8 mouse cellular contexts compared by ENCODE assay signal in genomic region chr14:34501804-34502474, GRCm38 (mm10). TPM values are rescaled to one million over a fixed set of nuclear protein-coding genes. Genes with fewer than 3 reads are reported as not detected.
DNase-seq lines count a peak whose midpoint lies in the region; ATAC-seq and TF ChIP-seq lines count a peak whose summit lies in the region.

No protein-coding gene starts in this region.

- H3K4me3 ChIP-seq in C2C12 (ENCODE audit: insufficient read depth, poor library complexity, severe bottlenecking): peak overlapping the region; percentile 79
- peak overlapping the region; percentile 90 for H3K4me3 ChIP-seq in embryonic facial prominence, embryonic 10.5 days
- H3K4me3 ChIP-seq in heart, embryonic 14.5 days (ENCODE audit: control insufficient read depth in 1 of 2, insufficient read depth in 1 of 2, low read depth in 1 of 2, low read length in 2 of 2): peak overlapping the region; percentile 80 to 95
- H3K4me3 ChIP-seq in lung, embryonic 14.5 days (ENCODE audit: low read depth, low read length): peak overlapping the region; percentile 91

- peak overlapping the region; percentile 100 for H3K9ac ChIP-seq in heart, embryonic 14.5 days (ENCODE audit: low read length)
- peak overlapping the region; percentile 98 for H3K9ac ChIP-seq in lung, embryonic 14.5 days

- H3K27me3 ChIP-seq in C2C12 (ENCODE audit: control insufficient read depth, insufficient read depth, insufficient read length): no peaks in the 10 kb centered on the region
- peaks cover 4% of the 10 kb centered on the region; the same call in 1 of the 2 replicates for H3K27me3 ChIP-seq in embryonic facial prominence, embryonic 10.5 days (replicated peaks; ENCODE audit: low read depth, poor library complexity, severe bottlenecking)
- H3K27me3 ChIP-seq in heart, embryonic 14.5 days (ENCODE audit: control insufficient read depth, insufficient read depth, low read length): peaks cover 4% of the 10 kb centered on the region; the same call in 1 of the 2 replicates
- no peaks in the 10 kb centered on the region for H3K27me3 ChIP-seq in lung, embryonic 14.5 days (ENCODE audit: insufficient read depth, low read length)

- no peaks in the 10 kb centered on the region for H3K9me3 ChIP-seq in embryonic facial prominence, embryonic 10.5 days
- no peaks in the 10 kb centered on the region for H3K9me3 ChIP-seq in heart, embryonic 14.5 days (ENCODE audit: control insufficient read depth, low read length)
- H3K9me3 ChIP-seq in lung, embryonic 14.5 days (ENCODE audit: low read depth, low read length): no peaks in the 10 kb centered on the region

- peak; percentile 18 for ATAC-seq in heart, embryonic 14.5 days (ENCODE audit: insufficient number of reproducible peaks, insufficient read depth, low FRiP score, low read depth)
- ATAC-seq in lung, embryonic 14.5 days (ENCODE audit: insufficient read depth): no peak; the same call in 1 of the 2 replicates

- no peaks in the 10 kb centered on the region for H3K36me3 ChIP-seq in C2C12 (ENCODE audit: control insufficient read depth, insufficient read depth)
- H3K36me3 ChIP-seq in embryonic facial prominence, embryonic 10.5 days (replicated peaks): no peaks in the 10 kb centered on the region
- no peaks in the 10 kb centered on the region for H3K36me3 ChIP-seq in heart, embryonic 14.5 days (ENCODE audit: control insufficient read depth, insufficient read depth, low read length)
- no peaks in the 10 kb centered on the region for H3K36me3 ChIP-seq in lung, embryonic 14.5 days (ENCODE audit: insufficient read depth)

- WGBS in embryonic facial prominence, embryonic 10.5 days: under 1% methylated on average over 77 of the region's 77 CpGs
- under 1% methylated on average over 64 of the region's 77 CpGs for WGBS in heart, embryonic 14.5 days
- under 1% methylated on average over 77 of the region's 77 CpGs for WGBS in lung, embryonic 14.5 days

- H3K4me2 ChIP-seq in heart, embryonic 14.5 days (ENCODE audit: low read length): peak overlapping the region; percentile 82
- peak overlapping the region; percentile 72 for H3K4me2 ChIP-seq in lung, embryonic 14.5 days

- peak overlapping the region; percentile 99 for H3K27ac ChIP-seq in embryonic facial prominence, embryonic 10.5 days (replicated peaks)
- peak overlapping the region; percentile 97 to 100 for H3K27ac ChIP-seq in heart, embryonic 14.5 days (replicated peaks in 1 of 2; ENCODE audit: control insufficient read depth in 1 of 2, insufficient read depth in 1 of 2, low read depth in 2 of 2, low read length in 2 of 2)
- peak overlapping the region; percentile 98 for H3K27ac ChIP-seq in lung, embryonic 14.5 days (ENCODE audit: low read depth)

- peak overlapping the region; percentile 69 for H3ac ChIP-seq in C2C12 (ENCODE audit: control insufficient read depth, insufficient read length, low read depth)

- peaks cover 52% of the 10 kb centered on the region for H3K79me3 ChIP-seq in C2C12 (ENCODE audit: low read depth)

- peaks cover 60% of the 10 kb centered on the region for H3K79me2 ChIP-seq in C2C12 (ENCODE audit: control insufficient read depth, insufficient read depth)

- peaks cover 51% of the 10 kb centered on the region for H3K4me1 ChIP-seq in embryonic facial prominence, embryonic 10.5 days
- H3K4me1 ChIP-seq in heart, embryonic 14.5 days (ENCODE audit: control insufficient read depth in 2 of 2, insufficient read depth in 2 of 2, low read length in 2 of 2): peaks cover 23 to 64% of the 10 kb centered on the region in 2 experiments
- H3K4me1 ChIP-seq in lung, embryonic 14.5 days (ENCODE audit: insufficient read depth): peaks cover 19% of the 10 kb centered on the region; the same call in 1 of the 2 replicates

- TF ChIP-seq CTCF in C2C12 (IDR thresholded peaks at IDR 0.05; ENCODE audit: control insufficient read depth, insufficient read depth, insufficient read length): no peak
- TF ChIP-seq CTCF in lung, embryonic 14.5 days (IDR thresholded peaks at IDR 0.05; ENCODE audit: low read depth): no peak

- peak; percentile 74 for DNase-seq in adrenal gland, adult 2 months
- peak; percentile 74 for DNase-seq in embryonic facial prominence, embryonic 10.5 days (ENCODE audit: low spot score)
- DNase-seq in kidney, postnatal 36 days: peak; percentile 39 to 67
- DNase-seq in lung, embryonic 14.5 days: peak; percentile 60
- DNase-seq in ovary, postnatal 14 days (ENCODE audit: low spot score): peak; percentile 43
- peak; percentile 39 for DNase-seq in urinary bladder, postnatal 25 days (ENCODE audit: low spot score)

TF ChIP-seq in C2C12, 6 proteins besides CTCF, POLR2A, EP300 and RAD21:
- TF ChIP-seq MYOG (IDR thresholded peaks at IDR 0.05; ENCODE audit: control insufficient read depth, extremely low read depth, insufficient read length) (no peak), CEBPB (IDR thresholded peaks at IDR 0.05; ENCODE audit: low read depth) (no peak), MAX (IDR thresholded peaks at IDR 0.05) (no peak), USF1 (IDR thresholded peaks at IDR 0.05; ENCODE audit: low read depth) (no peak), MYOD1 (IDR thresholded peaks at IDR 0.05; ENCODE audit: control insufficient read depth, insufficient read length, low read depth) (no peak), FOSL1 (IDR thresholded peaks at IDR 0.05; ENCODE audit: insufficient read depth, low read length, poor library complexity, severe bottlenecking) (no peak)

RNA-seq across cellular contexts. Expression of gene Bmpr1a, which starts 1.2 kb away (rescaled TPM):
- 8.9 TPM for polyA plus RNA-seq in C2C12 (2012; fragmentation: generic; extraction: Trizol)
- total RNA-seq in adrenal gland, adult 2 months (2021): 10 to 100 TPM; 56.4 to 64.4 TPM
- 3.4 and 3.7 TPM in 2 replicates for polyA plus RNA-seq in adrenal gland, adult 2 months (2012; rRNA removed)
- polyA plus RNA-seq in embryonic facial prominence, embryonic 10.5 days (2016; fragmentation: Nextera tagmentation; extraction: Ambion mirVana): 50.7 and 52.8 TPM in 2 replicates
- 44.2 and 49.0 TPM in 2 replicates for polyA plus RNA-seq in heart, embryonic 14.5 days (2014; fragmentation: Nextera tagmentation; extraction: Ambion mirVana)
- polyA plus RNA-seq in lung, embryonic 14.5 days (2014; fragmentation: Nextera tagmentation; extraction: Ambion mirVana): 51.1 and 52.7 TPM in 2 replicates

RNA-seq across cellular contexts. Expression of gene 9230112D13Rik, which starts 20.7 kb away (rescaled TPM):
- not detected for polyA plus RNA-seq in C2C12 (2012; fragmentation: generic; extraction: Trizol)
- total RNA-seq in adrenal gland, adult 2 months (2021): not detected
- polyA plus RNA-seq in adrenal gland, adult 2 months (2012; rRNA removed): not detected in 2 replicates
- polyA plus RNA-seq in embryonic facial prominence, embryonic 10.5 days (2016; fragmentation: Nextera tagmentation; extraction: Ambion mirVana): not detected in 2 replicates
- polyA plus RNA-seq in heart, embryonic 14.5 days (2014; fragmentation: Nextera tagmentation; extraction: Ambion mirVana): not detected in 2 replicates
- not detected in 2 replicates for polyA plus RNA-seq in lung, embryonic 14.5 days (2014; fragmentation: Nextera tagmentation; extraction: Ambion mirVana)
